Mouse (Mus musculus): Measurements from ENCODE around the gene Pth2. TPM values are rescaled to one million over a fixed set of nuclear protein-coding genes. Genes with fewer than 3 reads are reported as not detected.

Gene Pth2
- total and polyA plus RNA-seq, 2 experiments: not detected

DNA sequence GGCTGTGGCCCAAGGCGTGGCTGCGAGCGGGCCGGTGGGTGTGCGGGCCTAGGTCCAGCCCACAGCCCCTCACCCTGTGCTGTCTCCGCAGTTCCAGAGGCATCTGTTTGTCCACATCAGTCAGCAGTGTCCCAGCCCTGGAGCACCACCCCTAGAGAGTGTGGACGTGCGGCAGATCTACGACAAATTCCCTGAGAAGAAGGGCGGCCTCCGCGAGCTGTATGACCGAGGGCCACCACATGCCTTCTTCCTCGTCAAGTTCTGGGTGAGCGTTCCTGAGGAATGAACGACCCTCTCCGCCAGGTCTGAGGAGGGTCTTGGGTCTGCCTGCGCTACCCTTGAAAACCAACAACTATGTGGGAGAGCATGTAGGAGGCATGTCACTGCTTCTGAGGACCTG, 47.8 kb downstream of the Pth2 start:
- Histone ChIP-seq H3K27me3 (ENCODE audit: control insufficient read depth, insufficient read depth, low read length) (no peaks in the 10 kb centered on the region), H3K4me3 (ENCODE audit: insufficient read depth, low read depth, low read length) (no peak overlapping the region), H3K27ac (replicated peaks; ENCODE audit: insufficient read depth, low read depth, low read length) (no peak overlapping the region), H3K36me3 (ENCODE audit: control insufficient read depth, insufficient read depth, low read length) (no peaks in the 10 kb centered on the region), H3K79me2 (ENCODE audit: control insufficient read depth, insufficient read depth, low read length) (no peaks in the 10 kb centered on the region), H3K9ac (ENCODE audit: low read depth, low read length) (no peak overlapping the region), H3K4me1 (ENCODE audit: control insufficient read depth, insufficient read depth, low read length) (no peaks in the 10 kb centered on the region)
- 95% methylated on average over 18 of the region's 18 CpGs for WGBS
- TF ChIP-seq CTCF (IDR thresholded peaks at IDR 0.05; ENCODE audit: low read depth, low read length): no peak
- TF ChIP-seq POLR2A (IDR thresholded peaks at IDR 0.05; ENCODE audit: extremely low read depth, insufficient read depth, low read length): no peak
- DNase-seq (ENCODE audit: extremely low read depth, low read depth, low spot score): no peak

- H3K27me3 ChIP-seq (ENCODE audit: control insufficient read depth, insufficient read depth, low read length): 0 out of 2 replicates have a peak, but pooled peaks cover under 1% of the 10 kb centered on the region
- no peaks in the 10 kb centered on the region for H3K4me1 ChIP-seq (ENCODE audit: control insufficient read depth, insufficient read depth, low read length)
- no peak overlapping the region for H3K9ac ChIP-seq (ENCODE audit: low read depth, low read length)
- H3K27ac ChIP-seq (replicated peaks; ENCODE audit: insufficient read depth, low read depth, low read length): no peak overlapping the region
- TF ChIP-seq POLR2A (IDR thresholded peaks at IDR 0.05; ENCODE audit: extremely low read depth, insufficient read depth, low read length) (no peak), CTCF (IDR thresholded peaks at IDR 0.05; ENCODE audit: low read depth, low read length) (no peak)
- no peak for DNase-seq (ENCODE audit: extremely low read depth, low read depth, low spot score)
- H3K36me3 ChIP-seq (ENCODE audit: control insufficient read depth, insufficient read depth, low read length): no peaks in the 10 kb centered on the region
- no peak overlapping the region for H3K4me3 ChIP-seq (ENCODE audit: insufficient read depth, low read depth, low read length)
- WGBS: 90% methylated on average over 8 of the region's 8 CpGs
- H3K79me2 ChIP-seq (ENCODE audit: control insufficient read depth, insufficient read depth, low read length): no peaks in the 10 kb centered on the region
Observed at GRCm38 (mm10) chr7:45229046-45229445, 48.3 kb downstream of the Pth2 start.

GRCm38 (mm10) chr7:45229459-45230203, 48.8 kb downstream of the Pth2 start:
- H3K27me3 ChIP-seq (ENCODE audit: control insufficient read depth, insufficient read depth, low read length): peaks cover 4% of the 10 kb centered on the region; the same call in 1 of the 2 replicates
- 0 out of 2 replicates have a peak, but pooled peaks cover under 1% of the 10 kb centered on the region for H3K4me1 ChIP-seq (ENCODE audit: control insufficient read depth, insufficient read depth, low read length)
- DNase-seq (ENCODE audit: extremely low read depth, low read depth, low spot score): no peak
- TF ChIP-seq POLR2A (IDR thresholded peaks at IDR 0.05; ENCODE audit: extremely low read depth, insufficient read depth, low read length): no peak
- no peak for TF ChIP-seq CTCF (IDR thresholded peaks at IDR 0.05; ENCODE audit: low read depth, low read length)
- H3K79me2 ChIP-seq (ENCODE audit: control insufficient read depth, insufficient read depth, low read length): no peaks in the 10 kb centered on the region
- no peaks in the 10 kb centered on the region for H3K36me3 ChIP-seq (ENCODE audit: control insufficient read depth, insufficient read depth, low read length)
- no peak overlapping the region for H3K27ac ChIP-seq (replicated peaks; ENCODE audit: insufficient read depth, low read depth, low read length)
- H3K9ac ChIP-seq (ENCODE audit: low read depth, low read length): no peak overlapping the region
- no peak overlapping the region for H3K4me3 ChIP-seq (ENCODE audit: insufficient read depth, low read depth, low read length)
- WGBS: 89% methylated on average over 7 of the region's 7 CpGs

DNA sequence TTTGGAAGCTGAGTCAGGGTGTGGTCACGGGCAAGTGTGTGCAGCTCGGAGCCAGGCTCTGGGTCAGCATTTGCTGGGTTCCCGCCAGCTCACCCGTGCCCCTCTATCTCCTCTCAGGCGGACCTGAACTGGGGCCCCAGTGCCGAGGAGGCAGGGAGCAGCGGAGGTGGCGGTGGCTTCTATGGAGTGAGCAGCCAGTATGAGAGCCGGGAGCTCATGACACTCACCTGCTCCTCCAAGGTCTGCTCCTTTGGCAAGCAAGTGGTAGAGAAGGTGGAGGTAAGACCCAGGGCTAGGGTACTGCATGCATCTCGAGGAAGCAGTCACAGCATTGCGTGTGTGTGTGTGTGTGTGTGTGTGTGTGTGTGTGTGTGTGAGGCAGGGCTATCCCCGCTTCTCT, 50.4 kb downstream of the Pth2 start:
- peaks cover 4% of the 10 kb centered on the region; the same call in 1 of the 2 replicates for H3K4me1 ChIP-seq (ENCODE audit: control insufficient read depth, insufficient read depth, low read length)
- no peak overlapping the region for H3K4me3 ChIP-seq (ENCODE audit: insufficient read depth, low read depth, low read length)
- no peaks in the 10 kb centered on the region for H3K36me3 ChIP-seq (ENCODE audit: control insufficient read depth, insufficient read depth, low read length)
- H3K9ac ChIP-seq (ENCODE audit: low read depth, low read length): no peak overlapping the region
- DNase-seq (ENCODE audit: extremely low read depth, low read depth, low spot score): no peak
- no peak overlapping the region for H3K27ac ChIP-seq (replicated peaks; ENCODE audit: insufficient read depth, low read depth, low read length)
- WGBS: 93% methylated on average over 12 of the region's 12 CpGs
- TF ChIP-seq CTCF (IDR thresholded peaks at IDR 0.05; ENCODE audit: low read depth, low read length) (no peak), POLR2A (IDR thresholded peaks at IDR 0.05; ENCODE audit: extremely low read depth, insufficient read depth, low read length) (no peak)
- H3K79me2 ChIP-seq (ENCODE audit: control insufficient read depth, insufficient read depth, low read length): no peaks in the 10 kb centered on the region
- H3K27me3 ChIP-seq (ENCODE audit: control insufficient read depth, insufficient read depth, low read length): peaks cover 4% of the 10 kb centered on the region; the same call in 1 of the 2 replicates

Other genes with a start within 250 kb of the Pth2 start
Only the 30 nearest of the 34 such genes appear.
- gene Cpt1c, start 206.1 kb upstream of the Pth2 start, total RNA-seq (2014; rRNA removed): 0.09 and 0.34 TPM in 2 replicates
- gene Cpt1c, start 206.1 kb upstream of the Pth2 start, polyA plus RNA-seq (2012; rRNA removed): 0.71 and 0.91 TPM in 2 replicates
- 15.9 and 23.0 TPM in 2 replicates for gene Prmt1, start 194.4 kb upstream of the Pth2 start, total RNA-seq (2014; rRNA removed)
- gene Prmt1, start 194.4 kb upstream of the Pth2 start, polyA plus RNA-seq (2012; rRNA removed): 26.0 and 36.1 TPM in 2 replicates
- gene Irf3, start 183.3 kb upstream of the Pth2 start, total RNA-seq (2014; rRNA removed): 58.5 and 59.0 TPM in 2 replicates
- gene Irf3, start 183.3 kb upstream of the Pth2 start, polyA plus RNA-seq (2012; rRNA removed): 82.0 and 101 TPM in 2 replicates
- gene Bcl2l12, start 182.3 kb upstream of the Pth2 start, total RNA-seq (2014; rRNA removed): 4.2 and 5.6 TPM in 2 replicates
- gene Bcl2l12, start 182.3 kb upstream of the Pth2 start, polyA plus RNA-seq (2012; rRNA removed): 13.3 and 14.5 TPM in 2 replicates
- 4.4 and 9.7 TPM in 2 replicates for gene Scaf1, start 164.6 kb upstream of the Pth2 start, total RNA-seq (2014; rRNA removed)
- 25.7 and 31.8 TPM in 2 replicates for gene Scaf1, start 164.6 kb upstream of the Pth2 start, polyA plus RNA-seq (2012; rRNA removed)
- gene Rras, start 163.0 kb upstream of the Pth2 start, total RNA-seq (2014; rRNA removed): 8.9 and 13.9 TPM in 2 replicates
- gene Rras, start 163.0 kb upstream of the Pth2 start, polyA plus RNA-seq (2012; rRNA removed): 53.4 and 54.9 TPM in 2 replicates
- 1.2 and 1.7 TPM in 2 replicates for gene Prr12, start 128.1 kb upstream of the Pth2 start, total RNA-seq (2014; rRNA removed)
- 2.7 and 3.7 TPM in 2 replicates for gene Prr12, start 128.1 kb upstream of the Pth2 start, polyA plus RNA-seq (2012; rRNA removed)
- 20.1 and 22.8 TPM in 2 replicates for gene Nosip, start 118.6 kb upstream of the Pth2 start, total RNA-seq (2014; rRNA removed)
- gene Nosip, start 118.6 kb upstream of the Pth2 start, polyA plus RNA-seq (2012; rRNA removed): 31.4 and 35.8 TPM in 2 replicates
- 26.1 and 32.8 TPM in 2 replicates for gene Prrg2, start 118.3 kb upstream of the Pth2 start, total RNA-seq (2014; rRNA removed)
- 74.1 and 83.8 TPM in 2 replicates for gene Prrg2, start 118.3 kb upstream of the Pth2 start, polyA plus RNA-seq (2012; rRNA removed)
- gene Rcn3, start 88.8 kb upstream of the Pth2 start, total RNA-seq (2014; rRNA removed): 6.7 and 8.8 TPM in 2 replicates
- gene Rcn3, start 88.8 kb upstream of the Pth2 start, polyA plus RNA-seq (2012; rRNA removed): 14.9 and 16.3 TPM in 2 replicates
- gene Fcgrt, start 77.1 kb upstream of the Pth2 start, total RNA-seq (2014; rRNA removed): 163 and 188 TPM in 2 replicates
- 170 and 193 TPM in 2 replicates for gene Fcgrt, start 77.1 kb upstream of the Pth2 start, polyA plus RNA-seq (2012; rRNA removed)
- 355 and 400 TPM in 2 replicates for gene Rps11, start 56.6 kb upstream of the Pth2 start, total RNA-seq (2014; rRNA removed)
- gene Rps11, start 56.6 kb upstream of the Pth2 start, polyA plus RNA-seq (2012; rRNA removed): 95.1 and 111 TPM in 2 replicates
- gene Rpl13a, start 52.2 kb upstream of the Pth2 start, total RNA-seq (2014; rRNA removed): 1,440 and 1,681 TPM in 2 replicates
- 488 and 544 TPM in 2 replicates for gene Rpl13a, start 52.2 kb upstream of the Pth2 start, polyA plus RNA-seq (2012; rRNA removed)
- 0.13 TPM in 1 of 2 replicates, not detected in the other for gene Gm45713, start 44.8 kb upstream of the Pth2 start, total RNA-seq (2014; rRNA removed)
- gene Gm45713, start 44.8 kb upstream of the Pth2 start, polyA plus RNA-seq (2012; rRNA removed): 0.98 TPM in 1 of 2 replicates, not detected in the other
- gene Flt3l, start 44.6 kb upstream of the Pth2 start, total RNA-seq (2014; rRNA removed): 3.2 and 5.4 TPM in 2 replicates
- 20.8 and 30.8 TPM in 2 replicates for gene Flt3l, start 44.6 kb upstream of the Pth2 start, polyA plus RNA-seq (2012; rRNA removed)
- gene Pih1d1, start 26.7 kb upstream of the Pth2 start, total RNA-seq (2014; rRNA removed): 48.0 and 59.1 TPM in 2 replicates
- 62.1 and 66.4 TPM in 2 replicates for gene Pih1d1, start 26.7 kb upstream of the Pth2 start, polyA plus RNA-seq (2012; rRNA removed)
- 33.3 and 47.6 TPM in 2 replicates for gene Aldh16a1, start 26.4 kb upstream of the Pth2 start, total RNA-seq (2014; rRNA removed)
- gene Aldh16a1, start 26.4 kb upstream of the Pth2 start, polyA plus RNA-seq (2012; rRNA removed): 116 and 162 TPM in 2 replicates
- 0.07 TPM in 1 of 2 replicates, not detected in the other for gene Slc17a7, start 17.0 kb upstream of the Pth2 start, total RNA-seq (2014; rRNA removed)
- gene Slc17a7, start 17.0 kb upstream of the Pth2 start, polyA plus RNA-seq (2012; rRNA removed): not detected in 2 replicates
- gene Gfy, start 1.4 kb upstream of the Pth2 start, total RNA-seq (2014; rRNA removed): not detected in 2 replicates
- not detected in 2 replicates for gene Gfy, start 1.4 kb upstream of the Pth2 start, polyA plus RNA-seq (2012; rRNA removed)
- gene Ccdc155, start 23.9 kb downstream of the Pth2 start, total RNA-seq (2014; rRNA removed): not detected in 2 replicates
- gene Ccdc155, start 23.9 kb downstream of the Pth2 start, polyA plus RNA-seq (2012; rRNA removed): not detected in 2 replicates
- not detected in 2 replicates for gene Dkkl1, start 31.2 kb downstream of the Pth2 start, total RNA-seq (2014; rRNA removed)
- 0.21 TPM in 1 of 2 replicates, not detected in the other for gene Dkkl1, start 31.2 kb downstream of the Pth2 start, polyA plus RNA-seq (2012; rRNA removed)
- gene Tead2, start 34.8 kb downstream of the Pth2 start, total RNA-seq (2014; rRNA removed): 1.2 and 1.5 TPM in 2 replicates
- gene Tead2, start 34.8 kb downstream of the Pth2 start, polyA plus RNA-seq (2012; rRNA removed): 0.97 and 2.9 TPM in 2 replicates
- 1.4 and 1.5 TPM in 2 replicates for gene Cd37, start 58.1 kb downstream of the Pth2 start, total RNA-seq (2014; rRNA removed)
- 4.5 and 11.5 TPM in 2 replicates for gene Cd37, start 58.1 kb downstream of the Pth2 start, polyA plus RNA-seq (2012; rRNA removed)
- 0.20 and 0.37 TPM in 2 replicates for gene Slc6a16, start 60.1 kb downstream of the Pth2 start, total RNA-seq (2014; rRNA removed)
- 0.86 and 1.9 TPM in 2 replicates for gene Slc6a16, start 60.1 kb downstream of the Pth2 start, polyA plus RNA-seq (2012; rRNA removed)
- not detected in 2 replicates for gene Slc6a21, start 96.5 kb downstream of the Pth2 start, total RNA-seq (2014; rRNA removed)
- gene Slc6a21, start 96.5 kb downstream of the Pth2 start, polyA plus RNA-seq (2012; rRNA removed): 0.12 and 0.18 TPM in 2 replicates
- 1.2 TPM in 2 replicates for gene Trpm4, start 152.8 kb downstream of the Pth2 start, total RNA-seq (2014; rRNA removed)
- 1.2 and 1.5 TPM in 2 replicates for gene Trpm4, start 152.8 kb downstream of the Pth2 start, polyA plus RNA-seq (2012; rRNA removed)
- gene Hrc, start 154.3 kb downstream of the Pth2 start, total RNA-seq (2014; rRNA removed): 0.28 TPM in 1 of 2 replicates, not detected in the other
- not detected in 2 replicates for gene Hrc, start 154.3 kb downstream of the Pth2 start, polyA plus RNA-seq (2012; rRNA removed)
- gene Ppfia3, start 186.0 kb downstream of the Pth2 start, total RNA-seq (2014; rRNA removed): 0.07 TPM in 1 of 2 replicates, not detected in the other
- 0.14 TPM in 1 of 2 replicates, not detected in the other for gene Ppfia3, start 186.0 kb downstream of the Pth2 start, polyA plus RNA-seq (2012; rRNA removed)
- gene Lin7b, start 189.6 kb downstream of the Pth2 start, total RNA-seq (2014; rRNA removed): not detected in 2 replicates
- gene Lin7b, start 189.6 kb downstream of the Pth2 start, polyA plus RNA-seq (2012; rRNA removed): not detected in 2 replicates
- gene Snrnp70, start 214.7 kb downstream of the Pth2 start, total RNA-seq (2014; rRNA removed): 43.3 and 46.4 TPM in 2 replicates
- gene Snrnp70, start 214.7 kb downstream of the Pth2 start, polyA plus RNA-seq (2012; rRNA removed): 59.2 and 101 TPM in 2 replicates